Mouse (Mus musculus) hematopoietic stem cell, adult 5-6 weeks (primary cell): ENCODE data around the gene Ufc1. TPM values are rescaled to one million over a fixed set of nuclear protein-coding genes. Genes with fewer than 3 reads are reported as not detected.

Source experiments
- ATAC-seq, 2 experiments: fragments of 125-278 bp in 1 of 2; replicated peaks in 1 of 2; 2 replicates each; pipeline ENCODE4 v1.8.0; 2016 to 2017; ENCODE audit warnings: inconsistent platforms in 2 of 2, mild to moderate bottlenecking in 2 of 2, moderate number of reproducible peaks in 2 of 2, low read depth in 1 of 2, moderate TSS enrichment in 1 of 2; ENCODE audit not compliant: low FRiP score in 2 of 2, poor library complexity in 2 of 2, severe bottlenecking in 2 of 2, insufficient read depth in 1 of 2, low TSS enrichment in 1 of 2
- total RNA-seq: library from RNA; stranded (forward); fragments of 172-1452, 232-1000 nt; gene quantifications from 2 replicates; pipeline ENCODE4 v1.2.3, GENCODE M21; 2017

Ufc1 gene
- total RNA-seq, 1 experiment from 2014 or later, result 56.5 TPM

DNA sequence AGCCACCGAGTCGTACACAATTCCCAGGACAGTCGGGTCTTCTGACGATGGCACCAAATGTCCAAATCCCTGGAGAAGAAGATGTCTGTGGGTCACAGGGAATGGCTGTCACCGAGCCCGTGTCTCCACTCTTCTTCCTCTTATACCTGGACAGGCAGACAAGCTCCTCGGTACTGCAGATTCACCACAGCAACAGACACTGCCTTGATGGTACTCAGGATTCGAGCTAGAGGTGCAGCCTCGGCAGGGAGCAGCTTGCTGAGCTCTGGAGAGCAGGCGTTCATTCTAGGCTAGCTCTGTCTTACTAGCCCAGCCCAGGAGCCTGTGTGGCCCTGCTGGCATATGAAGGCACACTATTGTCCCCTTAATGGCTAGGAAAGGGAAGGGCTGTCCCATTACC lies 17.1 kb downstream of the Ufc1 start:
- ATAC-seq, result no peak

DNA sequence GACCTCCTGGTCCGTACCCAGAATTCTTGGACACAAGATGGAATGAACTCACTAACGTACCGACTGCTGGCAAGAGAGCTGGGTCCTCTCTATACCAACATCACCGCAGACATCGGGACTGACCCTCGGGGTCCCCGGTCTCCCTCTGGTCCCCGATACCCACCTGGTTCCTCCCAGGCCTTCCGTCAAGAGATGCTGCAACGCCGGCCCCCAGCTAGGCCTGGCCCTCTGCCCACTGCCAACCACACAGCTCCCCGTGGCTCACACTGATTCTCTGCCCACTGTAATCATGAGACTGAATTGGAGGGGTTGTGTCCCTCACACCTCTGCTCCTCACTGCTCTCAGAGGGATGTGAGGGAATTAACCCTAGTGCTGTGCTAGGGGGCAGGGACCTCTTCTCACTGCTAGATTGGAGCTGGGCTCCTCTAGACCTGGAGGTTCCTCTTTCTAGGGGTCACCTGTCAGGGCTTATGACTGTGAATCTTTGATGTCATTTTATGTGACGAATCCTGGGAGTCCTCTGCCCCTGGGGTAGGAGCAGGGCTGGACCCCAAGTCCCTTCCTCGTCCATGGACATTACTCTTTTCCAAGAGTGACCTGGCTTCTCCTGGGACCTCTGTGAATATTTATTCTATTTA lies 18.6 kb downstream of the Ufc1 start:
- no peak for ATAC-seq

DNA sequence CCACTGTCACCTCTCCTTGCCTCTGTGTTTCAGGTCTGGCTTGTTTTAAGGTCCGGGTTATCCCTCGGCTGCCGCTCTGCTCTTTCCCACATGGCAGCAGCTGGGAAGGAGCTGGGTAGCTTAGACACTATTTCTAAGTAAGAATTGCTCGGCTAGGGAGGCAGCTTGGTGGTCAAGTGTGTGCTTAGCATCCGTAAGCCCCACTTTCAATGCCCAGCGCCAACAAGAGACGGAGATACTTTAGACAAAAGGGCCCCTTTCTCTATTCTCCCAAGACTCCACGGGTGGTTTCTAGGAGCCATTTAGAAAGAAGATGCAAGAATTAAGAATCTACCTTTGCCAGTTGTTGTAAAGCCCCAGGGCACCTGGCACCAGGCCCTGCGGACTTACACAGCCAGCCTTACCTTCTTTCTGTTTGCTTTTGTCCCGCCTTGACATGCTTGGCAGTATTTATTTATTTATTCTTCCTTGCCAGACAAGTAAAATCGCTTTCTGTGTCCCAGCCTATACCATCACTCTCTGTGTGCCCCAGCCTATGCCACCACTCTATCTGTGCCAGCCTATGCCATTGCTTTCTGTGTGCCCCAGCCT lies 19.6 kb downstream of the Ufc1 start:
- ATAC-seq, result no peak

DNA sequence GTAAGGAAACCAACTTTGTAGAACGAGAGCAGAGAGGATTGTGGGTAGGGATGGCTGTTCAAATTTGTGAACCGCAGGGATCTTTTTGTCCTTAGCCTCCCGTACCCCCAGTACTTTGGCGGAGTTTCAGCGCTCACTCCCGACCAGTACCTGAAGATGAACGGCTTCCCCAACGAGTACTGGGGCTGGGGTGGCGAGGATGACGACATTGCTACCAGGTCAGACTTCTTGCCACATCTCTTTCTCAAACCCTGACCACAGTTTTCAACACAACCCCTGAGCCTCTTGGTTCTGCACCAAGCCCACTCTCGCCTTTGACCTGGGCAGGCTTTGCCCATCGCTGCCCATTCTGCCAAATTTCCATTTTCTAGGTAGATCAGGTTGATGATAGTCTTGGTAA lies 20.7 kb downstream of the Ufc1 start:
- peak in 1 of 2 experiments; percentile 30; a peak in 1 of 4 replicates for ATAC-seq

DNA sequence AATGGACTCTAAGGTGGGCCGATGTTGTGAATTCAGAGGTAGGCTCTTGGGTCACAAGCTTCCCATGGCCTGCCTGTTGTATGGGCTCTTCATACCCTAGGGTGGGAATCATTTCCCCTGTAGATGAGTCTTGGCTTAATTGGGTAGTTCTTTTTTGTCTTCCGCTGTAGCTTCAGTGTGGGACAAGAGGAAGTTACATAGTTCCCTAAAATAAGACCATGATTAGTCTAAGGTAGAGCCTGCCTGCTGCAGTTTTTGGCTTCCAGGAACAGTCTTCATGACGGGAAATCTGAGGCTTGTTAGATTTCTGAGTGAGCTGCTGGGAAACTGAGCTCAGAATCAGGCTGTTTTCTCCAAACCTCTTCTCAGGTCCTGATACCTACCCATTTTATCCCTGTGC lies 22.7 kb downstream of the Ufc1 start:
- ATAC-seq, result peak; percentile 23 to 39; a peak in 3 of 4 replicates

DNA sequence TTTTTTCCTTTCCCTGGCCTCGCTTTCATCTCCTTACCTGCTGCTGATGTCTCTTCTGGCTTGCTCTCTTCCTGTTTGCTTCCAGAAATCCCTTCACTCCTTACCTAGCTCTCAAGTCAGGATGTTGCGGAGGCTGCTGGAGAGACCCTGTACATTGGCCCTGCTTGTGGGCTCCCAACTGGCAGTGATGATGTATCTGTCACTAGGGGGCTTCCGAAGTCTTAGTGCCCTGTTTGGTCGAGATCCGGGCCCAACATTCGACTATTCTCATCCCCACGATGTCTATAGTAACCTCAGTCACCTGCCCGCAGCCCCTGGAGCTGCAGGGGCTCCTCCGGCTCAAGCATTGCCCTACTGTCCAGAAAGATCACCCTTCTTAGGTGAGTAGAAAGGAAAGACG lies 23.2 kb downstream of the Ufc1 start:
- no peak for ATAC-seq

DNA sequence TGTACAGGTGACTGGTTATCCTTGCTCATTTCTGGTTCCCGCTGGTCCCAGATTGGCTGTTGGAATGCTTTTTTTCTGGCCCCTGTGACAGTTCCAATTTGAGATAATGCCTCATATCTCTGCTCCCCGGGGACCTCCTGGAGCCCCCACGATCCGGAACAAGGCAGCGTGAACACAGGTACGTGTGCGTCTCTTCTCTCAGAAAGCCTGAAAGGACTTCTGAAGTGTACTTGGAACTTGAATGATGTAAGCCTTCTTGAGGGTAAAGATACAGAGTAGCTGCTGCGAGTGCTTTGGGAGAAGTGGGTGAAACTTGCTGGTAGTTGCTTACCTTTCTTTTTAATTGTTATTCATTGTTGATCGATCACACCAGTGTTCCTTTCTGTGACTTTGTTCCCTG lies 23.6 kb downstream of the Ufc1 start:
- ATAC-seq, result no peak

DNA sequence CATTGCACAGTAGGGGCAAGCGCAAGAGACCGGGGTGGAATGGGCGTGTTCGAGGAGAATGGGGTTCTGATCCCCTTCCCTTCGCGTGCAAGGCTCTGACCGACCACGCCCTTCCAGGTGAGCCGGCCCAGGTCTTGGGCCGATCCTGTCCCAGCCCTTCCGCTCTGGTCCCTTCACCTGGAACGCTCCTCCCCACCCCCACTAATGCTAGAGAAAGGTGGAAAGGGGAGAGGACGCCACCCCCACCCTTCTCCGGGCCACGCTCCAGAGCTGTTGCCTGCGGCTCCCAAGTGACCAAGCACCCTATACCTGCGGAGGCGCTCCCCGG lies 24.3 kb downstream of the Ufc1 start:
- ATAC-seq, result peak; percentile 27 to 28; a peak in 2 of 4 replicates

DNA sequence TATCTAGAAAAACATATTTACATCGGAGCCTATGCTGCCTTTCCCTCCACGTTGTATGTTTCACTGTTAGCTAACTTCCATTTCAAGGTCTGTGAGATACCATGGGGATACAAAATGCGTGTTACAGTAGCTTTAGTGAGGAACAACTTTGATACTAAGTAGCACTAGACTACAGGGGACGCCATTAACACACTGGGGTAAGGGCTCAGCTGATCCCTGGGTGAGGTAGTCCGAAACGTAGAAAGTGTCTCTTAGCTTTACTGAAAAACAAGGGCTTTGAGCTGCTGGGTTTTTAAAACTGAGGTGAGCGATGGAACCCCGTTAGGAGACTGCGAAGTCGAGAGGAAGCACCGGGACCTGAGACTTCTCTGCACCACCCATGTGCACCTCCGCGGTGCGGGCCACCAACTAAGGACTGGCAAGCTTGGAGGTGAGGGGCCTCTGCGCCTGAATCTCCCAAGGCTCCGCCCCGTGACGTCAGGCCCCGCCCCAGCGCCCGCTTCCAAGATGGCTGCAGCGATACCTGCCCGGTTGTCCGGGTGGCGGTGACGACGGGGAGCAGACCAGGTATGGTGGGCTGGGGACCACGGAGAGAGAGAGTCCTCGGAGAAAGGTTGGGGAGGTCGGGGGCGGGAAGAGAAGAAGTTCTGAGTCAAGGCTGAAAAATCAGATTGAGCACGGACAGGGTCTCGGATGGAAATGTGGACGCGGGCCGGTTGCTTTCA lies 24.8 kb downstream of the Ufc1 start, which contains the start of gene B4galt3:
Gene B4galt3 (plus strand): TSS at position 481 of the 725 bp plus-strand sequence.
- ATAC-seq, result peak; percentile 95 to 97

DNA sequence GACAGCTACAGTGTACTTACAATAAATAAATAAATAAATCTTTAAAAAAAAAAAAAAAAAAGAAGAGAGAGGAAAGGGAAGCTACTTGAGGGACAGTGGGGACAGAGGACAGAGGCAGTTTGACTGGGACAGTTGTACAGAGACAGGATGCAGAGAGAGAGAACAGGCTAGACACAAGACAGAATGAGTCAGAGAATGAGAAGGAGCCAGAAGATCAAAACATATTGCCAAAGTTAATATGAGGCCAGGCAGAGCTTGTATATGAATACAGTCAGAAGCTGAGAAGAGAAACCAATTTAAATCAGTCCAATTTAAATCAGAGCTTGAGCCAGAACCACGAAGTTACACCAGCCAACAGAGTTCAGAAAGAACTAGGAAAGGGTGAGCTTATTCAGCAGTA lies 26.5 kb downstream of the Ufc1 start:
- ATAC-seq, result no peak

DNA sequence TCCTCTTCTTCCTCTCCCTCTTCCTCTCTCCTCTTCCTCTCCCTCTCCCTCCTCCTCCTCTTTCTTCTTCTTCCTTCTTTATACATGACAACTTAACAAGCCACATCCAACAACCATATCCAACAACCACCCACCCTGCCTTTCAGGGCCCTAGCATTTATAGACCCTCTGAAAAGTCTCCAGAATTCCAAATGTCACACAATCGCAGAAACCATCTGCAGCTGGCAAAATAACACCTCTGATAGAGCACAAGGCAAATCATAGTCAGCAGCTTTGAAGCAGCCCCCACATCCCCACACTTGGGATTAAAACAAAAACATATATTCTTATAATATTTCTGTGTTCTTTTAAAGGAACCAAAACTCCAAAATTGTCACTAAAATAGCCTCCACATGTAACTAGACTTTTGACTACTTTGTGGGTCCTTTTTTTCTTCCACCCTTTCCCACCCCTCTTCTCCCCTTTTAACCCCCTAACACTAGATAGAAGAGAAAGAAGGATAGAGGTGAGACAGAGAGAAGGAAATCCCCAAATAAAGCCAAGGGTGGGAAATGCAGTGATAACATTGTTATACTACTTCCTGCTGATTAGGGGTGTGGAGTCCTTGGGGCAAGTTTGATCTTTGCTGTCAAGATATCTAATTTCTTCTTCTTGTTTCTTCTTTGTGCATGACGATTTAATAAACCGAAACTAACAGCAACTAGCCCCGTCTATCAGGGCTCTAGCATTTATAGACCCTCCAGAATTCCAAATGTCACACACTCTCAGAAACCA lies 28.7 kb downstream of the Ufc1 start:
- ATAC-seq, result no peak

DNA sequence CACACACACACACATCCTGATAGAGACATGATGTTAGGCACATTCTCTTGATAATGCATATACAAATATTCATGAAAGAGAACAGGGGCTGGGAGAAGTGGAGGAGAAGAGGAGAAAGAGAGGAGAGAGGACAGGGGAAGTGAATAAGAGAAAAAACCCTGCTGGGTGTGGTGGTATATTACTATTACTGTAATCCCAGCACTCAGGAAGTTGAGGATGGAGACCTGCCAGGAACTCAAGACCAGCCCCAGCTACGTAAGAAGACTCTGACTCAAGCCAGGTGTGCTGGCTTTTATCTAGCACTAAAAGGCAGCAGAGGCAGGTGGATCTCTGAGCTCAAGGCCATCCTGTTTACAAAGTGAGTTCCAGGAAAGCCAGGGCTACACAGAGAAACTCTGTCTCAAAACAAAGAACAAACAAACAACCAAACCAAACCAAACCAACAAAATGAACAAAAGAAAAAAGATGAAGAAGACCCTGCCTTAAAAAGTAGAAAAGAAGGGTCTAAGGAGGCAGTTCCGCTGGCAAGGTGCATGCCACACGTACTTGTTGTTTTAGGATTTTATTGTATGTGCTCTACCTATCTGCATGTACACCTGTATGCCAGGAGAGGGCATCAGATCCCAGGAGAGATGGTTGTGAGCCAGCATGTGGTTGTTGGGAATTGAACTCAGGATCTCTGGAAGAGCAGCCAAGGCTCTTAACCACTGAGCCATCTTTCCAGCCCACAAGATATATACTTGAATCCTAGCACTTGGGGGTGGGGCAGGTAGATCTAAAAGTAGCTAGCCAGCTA lies 31.0 kb downstream of the Ufc1 start:
- ATAC-seq, result no peak

DNA sequence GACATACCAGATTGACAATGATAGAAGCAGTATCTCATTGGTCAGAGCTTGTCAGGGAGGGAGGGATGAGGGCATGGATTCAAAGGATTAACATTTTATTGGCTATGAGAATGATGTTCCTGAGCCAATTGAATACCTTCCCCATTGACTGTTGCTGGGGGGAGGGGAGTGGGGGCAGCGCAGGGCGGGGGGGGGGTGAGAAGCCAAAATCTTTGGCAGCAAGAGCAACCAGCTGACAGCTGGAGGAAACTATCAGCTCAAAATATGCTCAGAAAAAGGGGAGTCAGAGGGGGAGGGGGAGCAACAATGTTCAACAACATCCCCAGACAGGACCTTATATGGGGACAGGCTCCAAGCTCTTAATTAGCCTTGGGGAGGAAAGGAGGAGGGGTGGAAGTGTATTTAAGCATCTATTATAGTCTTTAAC lies 31.6 kb downstream of the Ufc1 start:
- ATAC-seq, result no peak; a peak in 1 of 4 replicates

DNA sequence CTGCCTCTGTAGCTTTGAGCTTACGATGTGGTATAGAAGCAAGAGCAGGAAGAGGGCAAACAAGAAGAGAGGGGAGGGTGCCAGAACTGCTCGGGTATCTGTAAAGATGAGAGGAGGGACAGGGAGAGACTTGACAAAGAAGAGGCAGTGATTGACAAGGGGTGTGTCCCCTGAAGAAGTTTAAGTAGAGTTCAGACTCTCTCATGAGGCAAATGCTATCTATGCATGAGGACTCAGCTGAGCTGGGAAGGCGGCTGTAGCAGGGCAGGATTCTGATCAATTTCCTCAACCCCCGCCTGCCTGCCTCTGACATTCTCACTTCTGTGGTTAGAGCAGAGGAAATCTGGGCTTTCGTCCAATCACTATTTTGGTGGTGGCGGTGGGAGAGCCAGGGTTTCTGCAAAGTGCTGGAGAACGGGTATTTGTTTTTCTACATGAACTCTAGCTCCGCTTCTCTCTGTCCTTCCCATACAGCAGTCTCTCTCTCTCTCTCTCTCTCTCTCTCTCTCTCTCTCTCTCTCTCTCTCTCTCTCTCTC lies 32.2 kb downstream of the Ufc1 start:
- ATAC-seq, result peak; percentile 86 to 87

DNA sequence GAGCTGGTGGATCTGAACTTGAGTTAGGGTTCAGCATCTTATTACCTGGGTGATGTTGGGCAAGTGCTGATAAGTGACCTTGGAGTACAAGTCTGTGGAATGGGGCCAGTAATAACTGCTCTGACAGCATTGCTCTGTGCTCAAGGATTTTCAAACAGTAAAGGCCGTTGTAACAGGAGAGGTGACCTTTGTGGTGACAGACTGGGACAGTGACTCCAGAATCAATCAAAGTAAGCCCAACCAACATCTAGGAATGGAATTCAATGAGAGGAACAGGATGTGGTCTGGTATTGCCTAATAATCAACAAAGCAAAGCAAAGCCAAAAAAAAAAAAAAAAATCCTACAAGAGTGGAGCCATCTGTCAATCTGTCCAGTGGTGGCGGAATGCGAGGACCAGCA lies 34.5 kb downstream of the Ufc1 start:
- ATAC-seq, result no peak

DNA sequence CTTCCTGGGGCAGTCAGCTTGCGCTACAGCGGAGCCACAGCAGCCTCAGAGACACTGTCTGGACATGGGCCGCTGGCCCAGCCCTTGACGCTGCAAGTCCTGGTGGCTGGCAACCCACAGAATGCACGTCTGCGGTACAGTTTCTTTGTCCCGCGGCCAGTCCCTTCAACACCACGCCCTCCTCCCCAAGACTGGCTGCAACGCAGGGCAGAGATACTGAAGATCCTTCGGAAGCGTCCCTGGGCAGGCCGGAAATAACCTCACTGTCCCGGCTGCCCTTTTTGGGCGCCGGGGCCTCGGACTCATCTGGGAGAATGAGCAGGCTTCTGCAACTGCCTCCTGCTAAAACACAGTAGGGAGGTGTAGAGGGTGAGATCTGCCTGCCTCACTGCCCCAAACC lies 35.9 kb downstream of the Ufc1 start:
- ATAC-seq, result no peak

DNA sequence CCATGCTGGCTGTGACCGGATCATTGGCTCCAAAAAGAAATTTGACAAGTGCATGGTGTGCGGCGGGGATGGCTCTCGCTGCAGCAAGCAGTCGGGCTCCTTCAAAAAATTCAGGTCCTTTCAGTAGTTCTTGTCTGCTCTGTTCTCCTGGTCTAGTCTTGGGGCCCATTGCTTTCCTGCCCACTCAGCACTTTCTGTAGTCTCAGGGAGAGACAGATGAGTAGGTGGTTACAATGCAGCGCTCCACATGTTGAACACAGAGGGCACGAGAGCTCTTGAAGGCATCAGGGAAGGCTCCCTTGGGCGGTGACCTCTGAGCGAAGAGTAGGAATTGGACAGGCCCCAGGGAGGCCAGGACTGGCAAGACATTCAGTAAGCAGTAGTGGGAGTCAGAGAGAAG lies 37.0 kb downstream of the Ufc1 start:
- ATAC-seq, result no peak
